Mouse (Mus musculus) hindbrain, embryonic 16.5 days (tissue): ENCODE measurements around the gene Dmbt1. TPM values are rescaled to one million over a fixed set of nuclear protein-coding genes. Genes with fewer than 3 reads are reported as not detected.

Source experiments
- ATAC-seq: fragments of 200-750 bp; cut with Nextera tagmentation; 2 replicates; pipeline ENCODE4 v1.8.0; 2017; ENCODE audit warnings: moderate TSS enrichment, moderate library complexity
- H3K27ac ChIP-seq: fragments of 300-500 bp; sonication (generic); 2 replicates; pipeline ENCODE4 v1.5.1; 2014; ENCODE audit warnings: low read depth, mild to moderate bottlenecking, control low read depth, low read length, moderate library complexity
- H3K27me3 ChIP-seq: fragments of 300-500 bp; sonication (generic); replicated peaks from 2 replicates; pipeline ENCODE4 v1.6.1; 2014; ENCODE audit warnings: low read length; ENCODE audit not compliant: control insufficient read depth, insufficient read depth
- H3K36me3 ChIP-seq: fragments of 300-500 bp; sonication (generic); 2 replicates; pipeline ENCODE4 v1.6.1; 2014; ENCODE audit warnings: mild to moderate bottlenecking, low read length, moderate library complexity, mixed read lengths; ENCODE audit not compliant: control insufficient read depth, insufficient read depth
- H3K4me1 ChIP-seq: fragments of 300-500 bp; sonication (generic); 2 replicates; pipeline ENCODE4 v1.6.1; 2014; ENCODE audit warnings: low read depth, low read length; ENCODE audit not compliant: control insufficient read depth, insufficient read depth
- H3K4me2 ChIP-seq: fragments of 300-500 bp; sonication (generic); 2 replicates; pipeline ENCODE4 v1.6.1; 2014; ENCODE audit warnings: mild to moderate bottlenecking, low read length, control low read depth, moderate library complexity
- H3K4me3 ChIP-seq: fragments of 300-500 bp; sonication (generic); 2 replicates; pipeline ENCODE4 v1.5.1; 2014; ENCODE audit warnings: mild to moderate bottlenecking, low read length, control low read depth, moderate library complexity
- H3K9ac ChIP-seq: fragments of 300-500 bp; sonication (generic); 2 replicates; pipeline ENCODE4 v1.6.1; 2014; ENCODE audit warnings: low read depth, mild to moderate bottlenecking, control low read depth, low read length, moderate library complexity
- H3K9me3 ChIP-seq: fragments of 300-500 bp; sonication (generic); 2 replicates; pipeline ENCODE4 v1.6.1; 2014; ENCODE audit warnings: mild to moderate bottlenecking, low read length, moderate library complexity; ENCODE audit not compliant: control insufficient read depth
- WGBS: fragments of 180-500 bp; shearing (Covaris S2); extraction: QIAGEN DNeasy Blood & Tissue Kit; methylation state at CpG from one replicate; pipeline ENCODE4 v1.1.7; 2014; 5-methylcytosine and 5-hydroxymethylcytosine counted together
- polyA plus RNA-seq: library from polyadenylated mRNA; unstranded; fragments of >200 nt; fragmentation: Nextera tagmentation; extraction: Ambion mirVana; gene quantifications from 2 replicates; pipeline ENCODE4 v1.2.1, GENCODE M21; 2015

Gene Dmbt1
- polyA plus RNA-seq: not detected in 2 replicates

DNA sequence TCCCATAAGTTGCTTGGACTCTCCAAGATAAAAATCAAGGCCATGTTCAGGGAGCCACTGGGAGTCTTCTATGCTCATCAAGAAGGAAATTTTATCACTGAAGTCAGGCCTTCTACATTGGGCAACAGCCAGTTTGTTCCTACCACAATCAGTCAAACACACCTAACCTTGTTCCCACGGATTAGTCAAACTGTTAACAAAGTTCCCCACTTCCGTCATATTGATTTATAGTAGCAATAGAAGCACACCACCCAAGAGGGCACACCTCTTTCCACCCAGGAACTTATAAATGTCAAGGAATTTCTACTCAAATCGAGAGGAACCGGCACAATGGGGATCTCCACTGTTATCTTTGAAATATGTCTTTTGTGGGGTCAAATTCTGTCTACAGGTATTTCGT lies at the start of gene Dmbt1:
Gene Dmbt1 (plus strand): TSS at position 299 of the 400 bp plus-strand sequence.
- WGBS: 89% methylated on average over 5 of the region's 5 CpGs
- no peak within 1 kb of the TSS for H3K4me3 ChIP-seq
- no peak within 1 kb of the TSS for H3K9ac ChIP-seq
- no peak for ATAC-seq
- H3K4me2 ChIP-seq: no peak within 1 kb of the TSS
- no peaks in the 10 kb centered on the region for H3K36me3 ChIP-seq
- H3K4me1 ChIP-seq: no peaks in the 10 kb centered on the region
- no peak within 1 kb of the TSS for H3K27ac ChIP-seq
- no peaks in the 10 kb centered on the region for H3K27me3 ChIP-seq
- H3K9me3 ChIP-seq: no peaks in the 10 kb centered on the region

DNA sequence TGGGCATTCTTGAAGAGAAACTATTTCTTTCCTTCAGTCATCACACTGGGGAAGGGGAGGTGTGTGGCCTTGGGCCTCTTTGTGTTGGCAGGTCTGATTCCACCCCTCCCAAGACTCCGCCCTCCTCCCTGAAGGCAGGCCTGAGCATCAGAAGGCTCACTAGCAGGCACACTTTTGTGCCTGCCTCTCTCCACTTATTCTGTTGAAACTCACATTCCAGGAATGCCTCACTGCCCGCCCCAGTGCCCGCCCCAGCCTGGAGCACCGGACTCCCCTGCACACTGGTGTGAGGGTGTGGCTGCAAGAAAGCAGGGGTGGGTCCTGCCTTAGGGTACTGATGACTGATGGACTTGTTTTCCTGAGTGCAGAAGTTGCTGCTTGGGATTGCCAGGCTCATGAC lies 49.5 kb upstream of the Dmbt1 start:
- no peak overlapping the region for H3K4me2 ChIP-seq
- no peak for ATAC-seq
- H3K27ac ChIP-seq: no peak overlapping the region
- peaks cover 3% of the 10 kb centered on the region for H3K4me1 ChIP-seq
- H3K9me3 ChIP-seq: no peaks in the 10 kb centered on the region
- H3K9ac ChIP-seq: no peak overlapping the region
- H3K4me3 ChIP-seq: no peak overlapping the region
- 51% methylated on average over 4 of the region's 4 CpGs for WGBS
- no peaks in the 10 kb centered on the region for H3K36me3 ChIP-seq
- no peaks in the 10 kb centered on the region for H3K27me3 ChIP-seq

DNA sequence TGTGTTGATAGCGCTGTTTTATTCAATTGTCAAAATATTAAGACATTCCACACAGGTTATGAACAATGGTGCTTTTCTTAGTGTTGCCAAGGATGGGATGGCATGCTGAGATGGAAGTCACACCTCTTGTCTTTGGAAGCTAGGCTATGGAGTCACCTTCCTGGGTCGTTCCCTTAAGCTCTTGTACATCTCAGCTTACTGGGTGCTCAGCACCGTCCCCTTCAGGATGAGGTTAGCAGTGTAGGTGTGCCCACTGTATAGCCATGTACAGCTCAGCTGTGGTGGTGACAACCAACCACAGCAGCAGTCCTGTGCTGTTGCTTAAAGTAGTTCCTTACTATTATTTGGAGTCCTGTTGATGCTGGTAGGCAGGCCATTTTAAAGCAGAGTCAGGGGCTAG lies 49.0 kb upstream of the Dmbt1 start:
- Histone ChIP-seq H3K4me1 (no peaks in the 10 kb centered on the region; the same call in 1 of the 2 replicates), H3K4me2 (no peak overlapping the region), H3K9ac (no peak overlapping the region), H3K27ac (no peak overlapping the region), H3K27me3 (no peaks in the 10 kb centered on the region), H3K9me3 (no peaks in the 10 kb centered on the region), H3K36me3 (no peaks in the 10 kb centered on the region), H3K4me3 (no peak overlapping the region)
- 83% methylated on average over 3 of the region's 3 CpGs for WGBS
- no peak for ATAC-seq

DNA sequence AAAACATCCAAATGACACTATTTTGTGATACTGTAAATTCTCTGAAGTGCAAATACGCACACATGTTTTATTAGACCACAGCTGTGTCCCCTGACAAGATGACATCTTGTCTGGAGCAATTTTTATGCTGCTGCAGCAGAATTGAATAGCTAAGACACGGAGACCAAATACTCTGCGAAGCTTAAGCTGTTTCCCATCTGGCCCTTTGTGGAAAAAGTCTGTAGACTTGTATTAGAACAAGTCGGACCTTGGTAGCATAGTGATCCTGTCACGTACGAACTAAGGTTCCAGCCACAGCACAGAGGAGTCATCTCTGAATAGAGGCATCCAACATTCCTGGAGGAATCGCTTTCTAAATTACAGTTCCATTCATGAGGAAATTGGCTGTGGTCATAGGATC lies 47.6 kb upstream of the Dmbt1 start:
- no peaks in the 10 kb centered on the region for H3K36me3 ChIP-seq
- ATAC-seq: no peak
- no peak overlapping the region for H3K27ac ChIP-seq
- H3K4me1 ChIP-seq: no peaks in the 10 kb centered on the region
- no peak overlapping the region for H3K4me2 ChIP-seq
- no peaks in the 10 kb centered on the region for H3K9me3 ChIP-seq
- no peaks in the 10 kb centered on the region for H3K27me3 ChIP-seq
- WGBS: 75% methylated on average over 7 of the region's 7 CpGs
- H3K4me3 ChIP-seq: no peak overlapping the region
- H3K9ac ChIP-seq: no peak overlapping the region

DNA sequence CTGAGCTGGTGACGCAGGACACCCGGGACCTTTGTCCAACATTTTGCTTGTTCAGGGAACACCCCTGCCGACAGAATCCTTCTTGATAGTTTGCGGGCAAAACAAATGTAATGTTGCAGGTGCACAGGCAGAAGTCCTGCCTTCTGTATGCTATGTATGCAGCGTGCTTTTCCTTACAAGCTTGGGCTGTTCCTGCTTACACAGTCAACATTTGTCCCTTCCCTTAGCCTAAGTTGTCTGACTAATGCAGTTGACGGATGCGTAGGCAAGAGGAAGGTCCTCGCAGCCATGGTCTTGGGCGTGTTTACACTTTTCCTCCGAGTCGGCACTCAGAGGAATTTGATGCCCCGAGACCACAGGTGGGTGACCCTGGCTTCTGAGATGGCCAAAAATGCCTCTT lies 46.7 kb upstream of the Dmbt1 start:
- no peaks in the 10 kb centered on the region for H3K27me3 ChIP-seq
- 91% methylated on average over 12 of the region's 12 CpGs for WGBS

DNA sequence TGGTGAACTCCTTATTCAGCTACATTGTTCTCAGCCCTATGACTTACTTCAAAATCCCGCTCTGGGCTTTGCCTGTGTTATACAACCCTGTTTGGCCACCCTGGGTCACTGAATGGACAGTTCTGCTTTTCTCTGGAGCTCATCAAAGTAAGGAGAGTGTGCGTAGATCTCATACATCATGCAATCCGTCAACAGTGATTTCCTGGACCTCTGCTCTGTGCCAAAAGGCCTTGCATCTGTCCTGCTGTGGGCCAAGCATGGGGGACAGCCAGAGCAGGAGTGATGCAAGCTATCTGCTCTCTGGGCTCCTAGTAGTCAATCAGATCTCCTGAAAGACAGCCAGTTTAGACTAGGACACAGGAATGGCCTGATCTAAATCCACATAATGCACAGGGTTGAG lies 46.1 kb upstream of the Dmbt1 start:
- no peak overlapping the region for H3K4me3 ChIP-seq
- no peaks in the 10 kb centered on the region for H3K4me1 ChIP-seq
- no peaks in the 10 kb centered on the region for H3K27me3 ChIP-seq
- WGBS: 94% methylated on average over 3 of the region's 3 CpGs
- H3K27ac ChIP-seq: no peak overlapping the region
- H3K9me3 ChIP-seq: no peaks in the 10 kb centered on the region
- H3K4me2 ChIP-seq: no peak overlapping the region
- no peak overlapping the region for H3K9ac ChIP-seq
- H3K36me3 ChIP-seq: no peaks in the 10 kb centered on the region
- ATAC-seq: no peak

More for the DNA sequence above, 46.7 kb upstream of the Dmbt1 start:
- no peak overlapping the region for H3K4me2 ChIP-seq
- no peaks in the 10 kb centered on the region for H3K36me3 ChIP-seq
- no peak for ATAC-seq
- no peak overlapping the region for H3K27ac ChIP-seq
- no peak overlapping the region for H3K9ac ChIP-seq
- no peaks in the 10 kb centered on the region for H3K4me1 ChIP-seq
- no peak overlapping the region for H3K4me3 ChIP-seq
- no peaks in the 10 kb centered on the region for H3K9me3 ChIP-seq

DNA sequence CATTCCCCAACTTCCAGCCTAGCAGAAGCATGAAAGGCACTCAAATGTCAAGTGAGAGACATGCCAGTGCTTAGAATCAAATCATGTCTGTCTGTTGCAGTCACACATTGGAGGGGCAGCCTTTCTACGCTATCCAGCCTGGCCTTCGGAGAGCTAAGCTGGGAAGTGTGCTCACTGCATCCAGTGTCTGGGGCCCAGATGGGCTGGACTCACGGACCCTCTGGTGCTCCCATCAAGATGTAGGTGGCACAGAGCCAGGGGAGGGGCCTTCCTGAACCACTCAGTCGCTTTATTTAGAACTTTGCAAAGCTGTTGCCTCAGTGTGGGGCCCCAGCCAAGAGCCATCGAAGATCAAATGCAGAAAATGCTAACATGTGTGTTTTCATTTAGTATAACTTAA lies 43.7 kb upstream of the Dmbt1 start:
- H3K9me3 ChIP-seq: no peaks in the 10 kb centered on the region
- no peaks in the 10 kb centered on the region for H3K27me3 ChIP-seq
- no peak for ATAC-seq
- WGBS: 70% methylated on average over 5 of the region's 5 CpGs
- no peak overlapping the region for H3K9ac ChIP-seq
- H3K4me3 ChIP-seq: no peak overlapping the region
- H3K4me1 ChIP-seq: no peaks in the 10 kb centered on the region
- no peak overlapping the region for H3K4me2 ChIP-seq
- H3K36me3 ChIP-seq: no peaks in the 10 kb centered on the region
- H3K27ac ChIP-seq: no peak overlapping the region

DNA sequence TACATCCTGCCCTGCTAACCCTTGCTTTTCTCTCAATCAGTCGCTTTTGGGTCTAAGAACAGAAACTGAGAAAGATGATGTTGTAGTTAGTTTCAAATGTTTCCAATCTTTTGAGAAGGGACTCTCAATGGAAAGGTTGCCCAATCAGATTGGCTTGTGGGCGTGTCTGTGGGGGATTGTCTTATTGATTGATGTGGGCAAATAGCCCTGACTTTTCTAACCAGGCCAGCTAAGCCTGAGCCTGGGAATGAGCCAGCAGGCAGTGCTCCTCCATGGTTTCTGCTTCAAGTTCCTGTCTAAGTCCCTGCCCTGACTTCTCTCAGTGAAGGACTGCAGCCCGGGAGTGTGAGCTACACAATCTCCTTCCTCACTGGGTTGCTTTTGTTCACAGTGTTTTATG lies 42.5 kb upstream of the Dmbt1 start:
- no peak for ATAC-seq
- no peak overlapping the region for H3K4me3 ChIP-seq
- no peak overlapping the region for H3K4me2 ChIP-seq
- no peak overlapping the region for H3K9ac ChIP-seq
- no peaks in the 10 kb centered on the region for H3K27me3 ChIP-seq
- 54% methylated on average over 3 of the region's 3 CpGs for WGBS
- no peaks in the 10 kb centered on the region for H3K36me3 ChIP-seq
- H3K27ac ChIP-seq: no peak overlapping the region
- H3K4me1 ChIP-seq: no peaks in the 10 kb centered on the region
- no peaks in the 10 kb centered on the region for H3K9me3 ChIP-seq

DNA sequence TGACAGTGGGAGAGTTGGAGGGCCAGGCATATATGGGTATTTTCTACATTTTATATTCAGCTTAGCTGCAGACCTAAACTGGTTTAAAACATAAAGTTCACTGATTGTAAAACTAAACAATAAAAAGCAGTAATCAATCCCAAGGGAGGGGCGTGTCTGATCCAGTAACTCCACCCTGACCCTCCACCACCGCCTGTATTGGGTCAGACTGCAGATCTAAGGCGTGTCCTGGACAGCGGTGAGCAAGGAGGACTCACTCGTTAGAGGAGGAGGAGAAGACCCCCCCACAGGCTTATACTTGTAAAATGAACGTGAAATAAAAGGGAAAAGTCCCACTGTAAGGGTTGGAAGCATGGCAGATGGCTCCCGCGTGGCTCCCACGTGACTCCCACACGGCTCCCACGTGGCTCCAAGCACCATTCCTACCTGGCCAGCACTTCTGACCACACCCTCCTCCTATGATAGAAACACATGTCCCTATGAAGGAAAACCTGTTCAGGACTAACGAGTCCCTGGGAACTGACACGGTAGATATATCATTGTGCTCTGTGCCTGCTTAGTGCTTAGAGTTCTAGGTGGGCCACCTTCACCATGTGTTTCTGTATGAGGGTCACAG lies 40.6 kb upstream of the Dmbt1 start:
- 90% methylated on average over 13 of the region's 13 CpGs for WGBS
- H3K4me3 ChIP-seq: no peak overlapping the region
- H3K27ac ChIP-seq: no peak overlapping the region
- no peaks in the 10 kb centered on the region for H3K27me3 ChIP-seq
- H3K36me3 ChIP-seq: no peaks in the 10 kb centered on the region
- H3K9ac ChIP-seq: no peak overlapping the region
- H3K4me1 ChIP-seq: no peaks in the 10 kb centered on the region
- 0 out of 2 replicates have a peak, but pooled peaks cover 3% of the 10 kb centered on the region for H3K9me3 ChIP-seq
- no peak for ATAC-seq
- H3K4me2 ChIP-seq: no peak overlapping the region

DNA sequence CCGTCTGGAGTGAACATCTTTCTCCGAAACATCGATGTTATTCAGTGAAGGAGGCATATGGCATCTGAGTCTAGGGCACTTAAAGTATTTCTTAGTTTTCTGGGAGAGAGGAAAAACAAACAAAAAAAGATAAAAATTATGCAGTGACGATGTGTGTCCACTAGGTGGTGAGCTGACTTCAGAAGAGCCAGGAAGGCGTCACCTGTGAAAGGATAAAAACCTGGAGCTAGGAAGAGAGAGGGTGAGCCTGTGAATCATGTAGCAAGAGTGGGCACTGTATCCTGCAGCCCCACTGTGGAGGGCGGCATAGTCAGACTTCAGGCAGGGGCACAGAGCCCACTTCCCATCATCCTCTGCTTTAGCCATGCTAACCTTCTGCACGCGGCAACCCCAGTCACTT lies 37.9 kb upstream of the Dmbt1 start:
- no peak for ATAC-seq
- H3K4me2 ChIP-seq: no peak overlapping the region
- H3K36me3 ChIP-seq: no peaks in the 10 kb centered on the region
- no peaks in the 10 kb centered on the region for H3K4me1 ChIP-seq
- H3K9ac ChIP-seq: no peak overlapping the region
- no peak overlapping the region for H3K27ac ChIP-seq
- H3K9me3 ChIP-seq: 0 out of 2 replicates have a peak, but pooled peaks cover 3% of the 10 kb centered on the region
- 54% methylated on average over 8 of the region's 8 CpGs for WGBS
- H3K4me3 ChIP-seq: no peak overlapping the region
- no peaks in the 10 kb centered on the region for H3K27me3 ChIP-seq
